Mouse (Mus musculus): ENCODE results near the gene Pwwp2b.

The Pwwp2b gene

GRCm38 (mm10) chr7:139266431-139266830, 18.1 kb downstream of the Pwwp2b start:
- DNase-seq = no peak

- DNase-seq = peak; percentile 59
Measured at GRCm38 (mm10) chr7:139266886-139267870, 18.9 kb downstream of the Pwwp2b start.

GRCm38 (mm10) chr7:139270738-139271137, 22.5 kb downstream of the Pwwp2b start:
- no peak for DNase-seq

- DNase-seq = peak; percentile 35
Measured at GRCm38 (mm10) chr7:139271871-139272270, 23.6 kb downstream of the Pwwp2b start.

- DNase-seq = peak; percentile 57
Measured at GRCm38 (mm10) chr7:139272639-139273396, 24.5 kb downstream of the Pwwp2b start.

- DNase-seq = peak; percentile 69
Measured at GRCm38 (mm10) chr7:139273397-139273719, 25.1 kb downstream of the Pwwp2b start.

GRCm38 (mm10) chr7:139275586-139275985, 27.3 kb downstream of the Pwwp2b start:
- DNase-seq = no peak

- DNase-seq = no peak
Measured at GRCm38 (mm10) chr7:139276150-139276549, 27.9 kb downstream of the Pwwp2b start.

- no peak for DNase-seq
Measured at GRCm38 (mm10) chr7:139277536-139277935, 29.3 kb downstream of the Pwwp2b start.

- no peak for DNase-seq
Measured at GRCm38 (mm10) chr7:139279571-139279970, 31.3 kb downstream of the Pwwp2b start.

- DNase-seq = no peak
Measured at GRCm38 (mm10) chr7:139280044-139280443, 31.8 kb downstream of the Pwwp2b start.

GRCm38 (mm10) chr7:139281195-139281594, 32.9 kb downstream of the Pwwp2b start:
- DNase-seq = peak; percentile 37

GRCm38 (mm10) chr7:139282037-139282436, 33.8 kb downstream of the Pwwp2b start:
- DNase-seq = no peak

GRCm38 (mm10) chr7:139285295-139285943, 37.1 kb downstream of the Pwwp2b start:
- no peak for DNase-seq

GRCm38 (mm10) chr7:139288540-139288939, 40.3 kb downstream of the Pwwp2b start:
- no peak for DNase-seq

- no peak for DNase-seq
Measured at GRCm38 (mm10) chr7:139293350-139293749, 45.1 kb downstream of the Pwwp2b start.

GRCm38 (mm10) chr7:139294076-139294475, 45.8 kb downstream of the Pwwp2b start:
- DNase-seq = no peak

GRCm38 (mm10) chr7:139295653-139296052, 47.4 kb downstream of the Pwwp2b start:
- DNase-seq = no peak

GRCm38 (mm10) chr7:139296552-139297100, 48.3 kb downstream of the Pwwp2b start:
- no peak for DNase-seq

- DNase-seq = peak; percentile 45
Measured at GRCm38 (mm10) chr7:139298446-139298845, 50.2 kb downstream of the Pwwp2b start.

- DNase-seq = peak; percentile 94
Measured at GRCm38 (mm10) chr7:139299424-139299823, 51.1 kb downstream of the Pwwp2b start.

- no peak for DNase-seq
Measured at GRCm38 (mm10) chr7:139300423-139300822, 52.1 kb downstream of the Pwwp2b start.

GRCm38 (mm10) chr7:139301505-139301904, 53.2 kb downstream of the Pwwp2b start:
- DNase-seq = no peak
